Mouse (Mus musculus) naive thymus-derived CD4-positive, alpha-beta T cell, adult 5 months (primary cell): ENCODE data around the gene Hacd4. TPM values are rescaled to one million over a fixed set of nuclear protein-coding genes. Genes with fewer than 3 reads are reported as not detected.

Source experiments
- polyA plus RNA-seq: library from polyadenylated mRNA; unstranded; fragments of 100-300 nt; shearing (Covaris generic); gene quantifications from one replicate; pipeline ENCODE4 v1.2.1, GENCODE M21; 2017

The Hacd4 gene
- polyA plus RNA-seq: 0.49 TPM

GRCm38 (mm10) chr4:88438326-88438989 lies at the start of gene Hacd4:
TSS of gene Hacd4 (minus strand) at chr4:88438928.

Other genes starting within 250 kb of the Hacd4 start
- gene Ifnb1, start 83.8 kb upstream of the Hacd4 start, polyA plus RNA-seq: not detected
- not detected for gene Ifna15, start 119.3 kb upstream of the Hacd4 start, polyA plus RNA-seq
- gene Ifna14, start 132.9 kb upstream of the Hacd4 start, polyA plus RNA-seq: not detected
- gene Ifna9, start 153.5 kb upstream of the Hacd4 start, polyA plus RNA-seq: not detected
- gene Ifna12, start 164.4 kb upstream of the Hacd4 start, polyA plus RNA-seq: not detected
- gene C87499, start 195.5 kb upstream of the Hacd4 start, polyA plus RNA-seq: not detected
- not detected for gene Ifna13, start 205.5 kb upstream of the Hacd4 start, polyA plus RNA-seq
- gene Ifna16, start 238.0 kb upstream of the Hacd4 start, polyA plus RNA-seq: not detected
- gene Ifna2, start 245.0 kb upstream of the Hacd4 start, polyA plus RNA-seq: not detected